Mouse (Mus musculus) neural tube, embryonic 13.5 days (tissue): ENCODE results near the gene Apom. TPM values are rescaled to one million over a fixed set of nuclear protein-coding genes. Genes with fewer than 3 reads are reported as not detected.
A peak's percentile ranks its signal among the peaks of the same experiment; 100 is the strongest.

Experiments
- ATAC-seq: fragments of 200-750 bp; cut with Nextera tagmentation; 2 replicates; pipeline ENCODE4 v1.8.0; 2017; ENCODE audit warnings: low read depth, mild to moderate bottlenecking, moderate TSS enrichment, moderate library complexity
- H3K27ac ChIP-seq: fragments of 300-500 bp; sonication (generic); replicated peaks from 2 replicates; pipeline ENCODE4 v1.5.1; 2015; ENCODE audit warnings: moderate library complexity, mild to moderate bottlenecking, inconsistent platforms
- H3K27me3 ChIP-seq: fragments of 300-500 bp; sonication (generic); 2 replicates; pipeline ENCODE4 v1.6.1; 2015; ENCODE audit warnings: mild to moderate bottlenecking, inconsistent platforms
- H3K36me3 ChIP-seq: fragments of 300-500 bp; sonication (generic); 2 replicates; pipeline ENCODE4 v1.6.1; 2015; ENCODE audit warnings: mild to moderate bottlenecking, inconsistent platforms
- H3K4me1 ChIP-seq: fragments of 300-500 bp; sonication (generic); replicated peaks from 2 replicates; pipeline ENCODE4 v1.6.1; 2015; ENCODE audit warnings: inconsistent platforms
- H3K4me2 ChIP-seq: fragments of 300-500 bp; sonication (generic); 2 replicates; pipeline ENCODE4 v1.6.1; 2015; ENCODE audit warnings: inconsistent platforms, mild to moderate bottlenecking, moderate library complexity
- H3K4me3 ChIP-seq: fragments of 300-500 bp; sonication (generic); 2 replicates; pipeline ENCODE4 v1.5.1; 2015; ENCODE audit warnings: mild to moderate bottlenecking, inconsistent platforms
- H3K9ac ChIP-seq: fragments of 300-500 bp; sonication (generic); 2 replicates; pipeline ENCODE4 v1.6.1; 2015; ENCODE audit warnings: moderate library complexity, mild to moderate bottlenecking, inconsistent platforms
- H3K9me3 ChIP-seq: fragments of 300-500 bp; sonication (generic); 2 replicates; pipeline ENCODE4 v1.6.1; 2016; ENCODE audit warnings: inconsistent platforms
- WGBS: fragments of 180-500 bp; shearing (Covaris S2); methylation state at CpG from one replicate; pipeline ENCODE4 v1.1.7; 2015; 5-methylcytosine and 5-hydroxymethylcytosine counted together
- polyA plus RNA-seq: library from polyadenylated mRNA; unstranded; fragments of >200 nt; fragmentation: Nextera tagmentation; extraction: Ambion mirVana; gene quantifications from 2 replicates; pipeline ENCODE4 v1.2.1, GENCODE M21; 2015

The Apom gene
- polyA plus RNA-seq, 1 experiment from 2014 or later: 0.77 TPM

DNA sequence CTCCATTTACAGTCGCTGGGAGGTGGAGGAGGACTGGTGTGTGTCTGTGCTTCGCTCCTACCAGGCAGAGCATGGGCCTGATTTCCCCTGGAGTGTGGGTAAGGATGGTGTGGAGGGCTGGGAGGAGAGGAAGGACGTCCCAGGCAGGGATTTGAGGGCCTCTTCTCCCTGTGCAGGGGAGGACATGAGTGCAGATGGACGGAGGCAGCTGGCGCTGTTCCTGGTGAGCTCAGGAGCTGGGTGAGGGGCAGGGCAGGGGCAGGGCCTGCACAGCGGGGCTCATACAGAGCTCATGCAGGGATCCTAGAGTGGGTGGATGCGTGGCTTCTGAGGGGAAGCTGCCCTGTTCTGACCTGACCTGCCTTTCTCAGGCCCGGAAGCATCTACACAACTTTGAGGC, 29.6 kb downstream of the Apom start:
- no peak overlapping the region for H3K27ac ChIP-seq
- no peaks in the 10 kb centered on the region for H3K9me3 ChIP-seq
- no peak overlapping the region for H3K4me3 ChIP-seq
- no peak overlapping the region for H3K4me2 ChIP-seq
- H3K36me3 ChIP-seq: peaks cover 72% of the 10 kb centered on the region
- ATAC-seq: no peak
- H3K4me1 ChIP-seq: peaks cover 8% of the 10 kb centered on the region; the same call in 1 of the 2 replicates
- no peaks in the 10 kb centered on the region for H3K27me3 ChIP-seq
- WGBS: 79% methylated on average over 8 of the region's 8 CpGs
- H3K9ac ChIP-seq: no peak overlapping the region

GRCm38 (mm10) chr17:35101161-35101560, 30.7 kb downstream of the Apom start:
- 95% methylated on average over 11 of the region's 11 CpGs for WGBS

GRCm38 (mm10) chr17:35100196-35100765, 31.6 kb downstream of the Apom start:
- H3K4me1 ChIP-seq: no peaks in the 10 kb centered on the region
- H3K9ac ChIP-seq: no peak overlapping the region
- peaks cover 91% of the 10 kb centered on the region for H3K36me3 ChIP-seq
- H3K4me3 ChIP-seq: no peak overlapping the region
- H3K27ac ChIP-seq: no peak overlapping the region
- H3K27me3 ChIP-seq: no peaks in the 10 kb centered on the region
- no peak overlapping the region for H3K4me2 ChIP-seq
- 79% methylated on average over 10 of the region's 10 CpGs for WGBS
- H3K9me3 ChIP-seq: no peaks in the 10 kb centered on the region
- ATAC-seq: no peak

More at GRCm38 (mm10) chr17:35101161-35101560, 30.7 kb downstream of the Apom start:
- H3K4me1 ChIP-seq: peaks cover 7% of the 10 kb centered on the region; the same call in 1 of the 2 replicates
- no peak overlapping the region for H3K9ac ChIP-seq
- ATAC-seq: no peak
- H3K27me3 ChIP-seq: no peaks in the 10 kb centered on the region
- no peaks in the 10 kb centered on the region for H3K9me3 ChIP-seq
- no peak overlapping the region for H3K4me3 ChIP-seq
- H3K36me3 ChIP-seq: peaks cover 84% of the 10 kb centered on the region
- H3K27ac ChIP-seq: no peak overlapping the region
- H3K4me2 ChIP-seq: no peak overlapping the region

- Histone ChIP-seq H3K9me3 (no peaks in the 10 kb centered on the region), H3K27me3 (no peaks in the 10 kb centered on the region), H3K4me3 (no peak overlapping the region), H3K36me3 (peaks cover 99% of the 10 kb centered on the region), H3K9ac (no peak overlapping the region), H3K4me1 (no peaks in the 10 kb centered on the region), H3K27ac (no peak overlapping the region), H3K4me2 (no peak overlapping the region)
- no peak for ATAC-seq
- 87% methylated on average over 12 of the region's 12 CpGs for WGBS
Measured at GRCm38 (mm10) chr17:35097164-35097655, 34.6 kb downstream of the Apom start.

DNA sequence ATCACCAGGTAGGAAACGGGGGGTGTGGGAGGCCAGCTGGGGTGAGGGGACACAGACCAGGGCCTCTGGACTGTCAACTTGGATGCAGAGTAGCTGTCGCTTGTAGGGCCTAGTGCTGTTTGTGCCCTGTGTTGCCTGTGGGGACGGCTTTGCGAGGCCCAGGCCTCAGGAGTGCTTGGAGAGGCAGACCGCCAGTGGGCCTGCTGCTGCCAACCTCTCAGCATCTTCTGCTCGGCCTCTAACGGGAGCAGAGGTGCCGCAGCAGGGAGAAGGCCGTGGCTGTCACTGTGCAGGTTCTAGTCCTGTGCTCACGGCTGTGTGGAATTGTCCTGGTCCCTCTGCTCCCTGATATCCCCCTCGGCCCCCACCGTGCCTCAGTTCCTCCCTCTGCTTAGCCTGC, 35.3 kb downstream of the Apom start:
- H3K4me3 ChIP-seq: no peak overlapping the region
- no peaks in the 10 kb centered on the region for H3K9me3 ChIP-seq
- ATAC-seq: no peak
- H3K27ac ChIP-seq: no peak overlapping the region
- H3K4me1 ChIP-seq: no peaks in the 10 kb centered on the region
- WGBS: 86% methylated on average over 12 of the region's 12 CpGs
- H3K36me3 ChIP-seq: peaks cover 96% of the 10 kb centered on the region
- no peaks in the 10 kb centered on the region for H3K27me3 ChIP-seq
- no peak overlapping the region for H3K4me2 ChIP-seq
- no peak overlapping the region for H3K9ac ChIP-seq

GRCm38 (mm10) chr17:35094475-35095365, 37.1 kb downstream of the Apom start:
- Histone ChIP-seq H3K4me2 (no peak overlapping the region), H3K4me1 (peaks cover 17% of the 10 kb centered on the region), H3K9ac (no peak overlapping the region; the same call in 1 of the 2 replicates), H3K9me3 (no peaks in the 10 kb centered on the region), H3K36me3 (peaks cover 82% of the 10 kb centered on the region), H3K4me3 (no peak overlapping the region), H3K27ac (no peak overlapping the region), H3K27me3 (no peaks in the 10 kb centered on the region)
- ATAC-seq: no peak
- WGBS: 93% methylated on average over 15 of the region's 15 CpGs

- Histone ChIP-seq H3K4me2 (no peak overlapping the region), H3K4me3 (no peak overlapping the region), H3K4me1 (peaks cover 18% of the 10 kb centered on the region), H3K9me3 (no peaks in the 10 kb centered on the region), H3K27ac (no peak overlapping the region), H3K27me3 (no peaks in the 10 kb centered on the region), H3K36me3 (peaks cover 60% of the 10 kb centered on the region), H3K9ac (no peak overlapping the region)
- no peak for ATAC-seq
- 92% methylated on average over 14 of the region's 14 CpGs for WGBS
Measured at GRCm38 (mm10) chr17:35092403-35093198, 39.2 kb downstream of the Apom start.

- Histone ChIP-seq H3K4me2 (peak overlapping the region; percentile 72), H3K4me3 (peak overlapping the region; percentile 59), H3K9me3 (no peaks in the 10 kb centered on the region), H3K4me1 (peaks cover 18% of the 10 kb centered on the region), H3K9ac (peak overlapping the region; percentile 89), H3K36me3 (peaks cover 39% of the 10 kb centered on the region), H3K27me3 (no peaks in the 10 kb centered on the region), H3K27ac (peak overlapping the region; percentile 98)
- WGBS: 56% methylated on average over 8 of the region's 8 CpGs
- no peak for ATAC-seq
Measured at GRCm38 (mm10) chr17:35090166-35090932, 41.5 kb downstream of the Apom start.

- Histone ChIP-seq H3K9ac (peak within 1 kb of the TSS; percentile 89), H3K4me1 (peaks cover 18% of the 10 kb centered on the region), H3K27me3 (no peaks in the 10 kb centered on the region), H3K4me2 (peak within 1 kb of the TSS; percentile 72), H3K36me3 (peaks cover 26% of the 10 kb centered on the region), H3K4me3 (peak within 1 kb of the TSS; percentile 59), H3K27ac (peak within 1 kb of the TSS; percentile 98), H3K9me3 (no peaks in the 10 kb centered on the region)
- 3% methylated on average over 67 of the region's 67 CpGs for whole genome bisulfite sequencing
- ATAC-seq: peak; percentile 98
Measured at GRCm38 (mm10) chr17:35088825-35089644, 42.8 kb downstream of the Apom start, which contains the start of gene Abhd16a. Gene Abhd16a (plus strand): TSS chr17:35089263.

DNA sequence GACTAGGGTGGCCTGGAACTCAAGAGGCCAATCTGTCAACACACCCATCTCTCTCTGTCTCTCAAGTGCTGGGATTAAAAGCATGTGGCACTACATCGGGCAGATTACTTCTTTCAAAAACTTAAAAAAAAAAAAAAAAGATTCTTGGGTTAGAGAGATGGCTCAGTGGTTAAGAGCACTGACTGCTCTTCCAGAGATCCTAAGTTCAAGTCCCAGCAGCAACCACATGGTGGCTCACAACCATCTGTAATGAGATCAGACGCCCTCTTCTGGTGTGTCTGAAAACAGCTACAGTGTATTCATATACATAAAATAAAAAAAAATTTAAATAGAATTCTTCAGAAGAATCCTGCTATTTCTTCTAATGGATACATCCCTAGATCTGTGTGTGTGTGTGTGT, 43.7 kb downstream of the Apom start:
- H3K4me1 ChIP-seq: peaks cover 18% of the 10 kb centered on the region
- no peak overlapping the region for H3K4me2 ChIP-seq
- H3K9ac ChIP-seq: no peak overlapping the region
- no peak overlapping the region for H3K27ac ChIP-seq
- peaks cover 17% of the 10 kb centered on the region for H3K36me3 ChIP-seq
- no peaks in the 10 kb centered on the region for H3K9me3 ChIP-seq
- no peaks in the 10 kb centered on the region for H3K27me3 ChIP-seq
- ATAC-seq: no peak
- WGBS: 49% methylated on average over 2 of the region's 2 CpGs
- H3K4me3 ChIP-seq: no peak overlapping the region
